Mouse (Mus musculus) yolk sac, embryonic 10.5 days (tissue): ENCODE measurements around the gene Elk4.
A peak's percentile ranks its signal among the peaks of the same experiment; 100 is the strongest.

Source experiments
- DNase-seq: peaks from one replicate; pipeline ENCODE4 v3.0.0-alpha.2; 2017; ENCODE audit warnings: low spot score

The Elk4 gene

GRCm38 (mm10) chr1:132067261-132068255 lies 60.2 kb downstream of the Elk4 start, which contains the start of gene Mfsd4a:
Mfsd4a (minus strand) TSS chr1:132068062.
- DNase-seq = peak; percentile 15

GRCm38 (mm10) chr1:132069436-132069835 lies 62.0 kb downstream of the Elk4 start:
- DNase-seq = no peak

GRCm38 (mm10) chr1:132070659-132071058 lies 63.3 kb downstream of the Elk4 start:
- no peak for DNase-seq

GRCm38 (mm10) chr1:132075576-132075975 lies 68.2 kb downstream of the Elk4 start:
- no peak for DNase-seq

GRCm38 (mm10) chr1:132078413-132078812 lies 71.0 kb downstream of the Elk4 start:
- no peak for DNase-seq
